Mouse (Mus musculus) testis, adult 2 months (tissue): ENCODE measurements around the gene Aipl1.

Experiments
- CTCF ChIP-seq: fragments of 200-500 bp; IDR thresholded peaks from 2 replicates; pipeline ENCODE4 v1.5.1; 2012; ENCODE audit warnings: low read depth, mild to moderate bottlenecking, inconsistent platforms, low read length, moderate library complexity; ENCODE audit not compliant: control insufficient read depth, insufficient read depth, insufficient replicate concordance
- POLR2A ChIP-seq: fragments of 200-500 bp; IDR thresholded peaks from 2 replicates; pipeline ENCODE4 v1.6.1; 2012; ENCODE audit warnings: low read depth, mild to moderate bottlenecking, inconsistent platforms, low read length, moderate library complexity; ENCODE audit not compliant: control insufficient read depth

DNA sequence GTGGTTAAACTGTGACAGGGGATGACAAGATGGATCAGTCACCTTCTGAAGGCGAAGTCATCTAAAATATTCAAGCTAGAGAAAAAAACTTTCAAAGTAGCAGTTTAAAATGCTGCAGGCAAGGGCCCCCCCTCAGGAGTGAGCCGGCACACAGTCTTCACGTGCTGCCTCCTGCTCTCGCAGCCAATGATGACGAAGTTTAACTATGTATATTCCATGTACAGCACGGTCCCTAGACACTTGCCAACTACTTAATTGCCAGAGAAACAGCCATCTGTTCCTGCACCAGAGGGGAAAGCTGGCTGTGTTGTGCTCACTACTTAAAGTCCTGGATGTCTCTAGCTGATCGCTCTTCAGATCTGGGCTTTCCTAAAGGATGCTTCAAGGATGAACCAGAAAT is 30.7 kb upstream of the Aipl1 start:
- TF ChIP-seq POLR2A (no peak), CTCF (no peak)
